Mouse (Mus musculus) brain, embryonic 14.5 days (tissue): Measurements from ENCODE around the gene Gpr37.

Source experiments
- CTCF ChIP-seq: fragments of 200-500 bp; IDR thresholded peaks from 2 replicates; pipeline ENCODE4 v1.5.1; 2012; ENCODE audit warnings: inconsistent platforms, mild to moderate bottlenecking, moderate library complexity, borderline replicate concordance; ENCODE audit not compliant: insufficient read depth, insufficient read length; ENCODE audit errors: extremely low read depth
- POLR2A ChIP-seq: fragments of 200-500 bp; IDR thresholded peaks from 2 replicates; pipeline ENCODE4 v1.6.1; 2012; ENCODE audit warnings: mild to moderate bottlenecking, inconsistent platforms, borderline replicate concordance; ENCODE audit not compliant: poor library complexity, insufficient read depth, insufficient read length, severe bottlenecking; ENCODE audit errors: extremely low read depth

DNA sequence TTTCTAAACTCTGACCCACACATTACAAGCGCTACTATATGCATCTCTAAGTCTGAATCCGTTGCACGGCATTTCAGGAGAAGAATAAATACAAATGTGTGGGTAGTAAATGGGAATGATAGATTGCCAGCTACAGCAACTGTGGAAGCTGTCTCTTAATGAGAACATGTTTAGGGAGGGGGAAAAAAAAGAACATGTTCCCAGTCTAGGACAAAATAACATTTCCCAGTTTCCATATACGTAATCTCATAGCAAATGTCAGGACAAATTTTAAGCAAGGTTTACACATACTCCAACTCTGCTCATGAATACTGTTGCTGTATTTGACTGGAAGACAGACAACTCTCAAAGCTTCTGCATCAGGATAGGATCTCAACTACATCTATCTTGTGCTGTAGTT is 15.4 kb downstream of the Gpr37 start:
- TF ChIP-seq CTCF (no peak), POLR2A (no peak)
